Mouse (Mus musculus) cerebellum, adult 2 months (tissue): ENCODE results near the gene Mzf1.
A peak's percentile ranks its signal among the peaks of the same experiment; 100 is the strongest.

Experiments
- CTCF ChIP-seq: fragments of 200-500 bp; IDR thresholded peaks from 2 replicates; pipeline ENCODE4 v1.5.1; 2011; ENCODE audit warnings: low read depth, mild to moderate bottlenecking, control low read depth, low read length, moderate library complexity, borderline replicate concordance; ENCODE audit not compliant: insufficient read depth
- POLR2A ChIP-seq: fragments of 200-500 bp; IDR thresholded peaks from 2 replicates; pipeline ENCODE4 v1.6.1; 2011; ENCODE audit warnings: low read length, control low read depth, borderline replicate concordance; ENCODE audit not compliant: insufficient read depth

GRCm38 (mm10) chr7:13054287-13055010, at the start of gene Mzf1:
- TF ChIP-seq CTCF (no peak), POLR2A (peak; percentile 74; the same call in 1 of the 2 replicates)
